Mouse (Mus musculus): ENCODE data around the gene D130040H23Rik. TPM values are rescaled to one million over a fixed set of nuclear protein-coding genes. Genes with fewer than 3 reads are reported as not detected.
"Not testable (repeated sequence)": the region's sequence is repeated elsewhere in the genome, so short reads cannot be mapped to it uniquely, and the experiment has no call there.

The D130040H23Rik gene
- polyA plus RNA-seq (2015; fragmentation: Nextera tagmentation; extraction: Ambion mirVana) = 8.8 and 8.9 TPM in 2 replicates

GRCm38 (mm10) chr8:69270386-69271202 is at the start of gene D130040H23Rik:
Gene D130040H23Rik (plus strand): TSS chr8:69271080.
- H3K27ac ChIP-seq (ENCODE audit: low read depth, low read length) = peak within 1 kb of the TSS; percentile 86
- peaks cover 6% of the 10 kb centered on the region; the same call in 1 of the 2 replicates for H3K4me1 ChIP-seq (ENCODE audit: control insufficient read depth, insufficient read depth, low read depth, low read length)
- H3K27me3 ChIP-seq (replicated peaks; ENCODE audit: control insufficient read depth, insufficient read depth, low read length) = no peaks in the 10 kb centered on the region
- H3K9me3 ChIP-seq (ENCODE audit: control insufficient read depth, low read length) = peaks cover 8% of the 10 kb centered on the region
- peaks cover 10% of the 10 kb centered on the region for H3K36me3 ChIP-seq (ENCODE audit: control insufficient read depth, insufficient read depth, low read length)
- peak within 1 kb of the TSS; percentile 52 for H3K4me2 ChIP-seq (ENCODE audit: low read length)
- peak within 1 kb of the TSS; percentile 79 for H3K9ac ChIP-seq (ENCODE audit: low read depth, low read length)
- 7% methylated on average over 12 of the region's 12 CpGs for WGBS
- peak; percentile 100 for ATAC-seq
- H3K4me3 ChIP-seq (ENCODE audit: low read length) = peak within 1 kb of the TSS; percentile 58

- Histone ChIP-seq H3K27ac (ENCODE audit: low read depth, low read length) (no peak overlapping the region), H3K4me1 (ENCODE audit: control insufficient read depth, insufficient read depth, low read depth, low read length) (no peaks in the 10 kb centered on the region), H3K36me3 (ENCODE audit: control insufficient read depth, insufficient read depth, low read length) (no peaks in the 10 kb centered on the region), H3K4me3 (ENCODE audit: low read length) (no peak overlapping the region), H3K9ac (ENCODE audit: low read depth, low read length) (no peak overlapping the region), H3K4me2 (ENCODE audit: low read length) (no peak overlapping the region), H3K9me3 (ENCODE audit: control insufficient read depth, low read length) (no peaks in the 10 kb centered on the region; the same call in 1 of the 2 replicates), H3K27me3 (replicated peaks; ENCODE audit: control insufficient read depth, insufficient read depth, low read length) (no peaks in the 10 kb centered on the region)
- WGBS = 86% methylated on average over 2 of the region's 2 CpGs
- ATAC-seq = no peak
These were observed 28.3 kb upstream of the D130040H23Rik start for GRCm38 (mm10) chr8:69242541-69242940.

- Histone ChIP-seq H3K27ac (ENCODE audit: low read depth, low read length) (no peak overlapping the region), H3K9me3 (ENCODE audit: control insufficient read depth, low read length) (no peaks in the 10 kb centered on the region), H3K36me3 (ENCODE audit: control insufficient read depth, insufficient read depth, low read length) (no peaks in the 10 kb centered on the region), H3K9ac (ENCODE audit: low read depth, low read length) (no peak overlapping the region), H3K4me3 (ENCODE audit: low read length) (no peak overlapping the region), H3K4me2 (ENCODE audit: low read length) (no peak overlapping the region), H3K27me3 (replicated peaks; ENCODE audit: control insufficient read depth, insufficient read depth, low read length) (no peaks in the 10 kb centered on the region), H3K4me1 (ENCODE audit: control insufficient read depth, insufficient read depth, low read depth, low read length) (peaks cover 6% of the 10 kb centered on the region; the same call in 1 of the 2 replicates)
- ATAC-seq = no peak
- WGBS = 56% methylated on average over 4 of the region's 4 CpGs
These were observed 2.4 kb upstream of the D130040H23Rik start for GRCm38 (mm10) chr8:69268525-69268924.

- Histone ChIP-seq H3K4me3 (ENCODE audit: low read length) (peak overlapping the region; percentile 58), H3K4me2 (ENCODE audit: low read length) (peak overlapping the region; percentile 52), H3K36me3 (ENCODE audit: control insufficient read depth, insufficient read depth, low read length) (peaks cover 13% of the 10 kb centered on the region), H3K27me3 (replicated peaks; ENCODE audit: control insufficient read depth, insufficient read depth, low read length) (no peaks in the 10 kb centered on the region), H3K9ac (ENCODE audit: low read depth, low read length) (peak overlapping the region; percentile 79), H3K9me3 (ENCODE audit: control insufficient read depth, low read length) (peaks cover 11% of the 10 kb centered on the region), H3K4me1 (ENCODE audit: control insufficient read depth, insufficient read depth, low read depth, low read length) (peaks cover 6% of the 10 kb centered on the region; the same call in 1 of the 2 replicates), H3K27ac (ENCODE audit: low read depth, low read length) (peak overlapping the region; percentile 86)
- peak; percentile 94 for ATAC-seq
- 13% methylated on average over 6 of the region's 6 CpGs for whole genome bisulfite sequencing
These were observed 299 bp downstream of the D130040H23Rik start for GRCm38 (mm10) chr8:69271203-69271554.

GRCm38 (mm10) chr8:69272435-69272834 is 1.6 kb downstream of the D130040H23Rik start:
- 90% methylated on average over 6 of the region's 6 CpGs for WGBS
- Histone ChIP-seq H3K36me3 (ENCODE audit: control insufficient read depth, insufficient read depth, low read length) (peaks cover 13% of the 10 kb centered on the region), H3K9ac (ENCODE audit: low read depth, low read length) (no peak overlapping the region), H3K27ac (ENCODE audit: low read depth, low read length) (no peak overlapping the region), H3K4me3 (ENCODE audit: low read length) (no peak overlapping the region), H3K4me1 (ENCODE audit: control insufficient read depth, insufficient read depth, low read depth, low read length) (peaks cover 6% of the 10 kb centered on the region; the same call in 1 of the 2 replicates), H3K9me3 (ENCODE audit: control insufficient read depth, low read length) (peaks cover 21% of the 10 kb centered on the region), H3K4me2 (ENCODE audit: low read length) (no peak overlapping the region), H3K27me3 (replicated peaks; ENCODE audit: control insufficient read depth, insufficient read depth, low read length) (no peaks in the 10 kb centered on the region)
- ATAC-seq = no peak

- WGBS = 84% methylated on average over 2 of the region's 2 CpGs
- Histone ChIP-seq H3K9ac (ENCODE audit: low read depth, low read length) (no peak overlapping the region), H3K36me3 (ENCODE audit: control insufficient read depth, insufficient read depth, low read length) (no peaks in the 10 kb centered on the region; the same call in 1 of the 2 replicates), H3K4me3 (ENCODE audit: low read length) (no peak overlapping the region), H3K27ac (ENCODE audit: low read depth, low read length) (no peak overlapping the region), H3K9me3 (ENCODE audit: control insufficient read depth, low read length) (0 out of 2 replicates have a peak, but pooled peaks cover 2% of the 10 kb centered on the region), H3K4me1 (ENCODE audit: control insufficient read depth, insufficient read depth, low read depth, low read length) (no peaks in the 10 kb centered on the region), H3K4me2 (ENCODE audit: low read length) (no peak overlapping the region), H3K27me3 (replicated peaks; ENCODE audit: control insufficient read depth, insufficient read depth, low read length) (no peaks in the 10 kb centered on the region)
- no peak for ATAC-seq
These were observed 53.9 kb downstream of the D130040H23Rik start for GRCm38 (mm10) chr8:69324771-69325170.

GRCm38 (mm10) chr8:69328301-69329288 is 57.7 kb downstream of the D130040H23Rik start:
- no peaks in the 10 kb centered on the region for H3K36me3 ChIP-seq (ENCODE audit: control insufficient read depth, insufficient read depth, low read length)
- H3K4me3 ChIP-seq (ENCODE audit: low read length) = peak overlapping the region; percentile 42
- H3K27me3 ChIP-seq (replicated peaks; ENCODE audit: control insufficient read depth, insufficient read depth, low read length) = no peaks in the 10 kb centered on the region
- no peaks in the 10 kb centered on the region for H3K4me1 ChIP-seq (ENCODE audit: control insufficient read depth, insufficient read depth, low read depth, low read length)
- peak overlapping the region; percentile 69 for H3K4me2 ChIP-seq (ENCODE audit: low read length)
- peak overlapping the region; percentile 68 for H3K9ac ChIP-seq (ENCODE audit: low read depth, low read length)
- H3K9me3 ChIP-seq (ENCODE audit: control insufficient read depth, low read length) = no peaks in the 10 kb centered on the region
- WGBS = 11% methylated on average over 24 of the region's 24 CpGs
- ATAC-seq = peak; percentile 95
- H3K27ac ChIP-seq (ENCODE audit: low read depth, low read length) = no peak overlapping the region

- not testable (repeated sequence) for H3K4me1 ChIP-seq (ENCODE audit: control insufficient read depth, insufficient read depth, low read depth, low read length); H3K36me3 ChIP-seq (ENCODE audit: control insufficient read depth, insufficient read depth, low read length)
- H3K9ac ChIP-seq (ENCODE audit: low read depth, low read length) = peak overlapping the region; percentile 68
These were observed 58.4 kb downstream of the D130040H23Rik start for GRCm38 (mm10) chr8:69329289-69329688.

More at GRCm38 (mm10) chr8:69329289-69329688, 58.4 kb downstream of the D130040H23Rik start:
- not testable (repeated sequence) for H3K27me3 ChIP-seq (replicated peaks; ENCODE audit: control insufficient read depth, insufficient read depth, low read length); H3K9me3 ChIP-seq (ENCODE audit: control insufficient read depth, low read length); ATAC-seq; H3K27ac ChIP-seq (ENCODE audit: low read depth, low read length)
- H3K4me2 ChIP-seq (ENCODE audit: low read length) = peak overlapping the region; percentile 69
- WGBS = 61% methylated on average over 6 of the region's 6 CpGs
- peak overlapping the region; percentile 42 for H3K4me3 ChIP-seq (ENCODE audit: low read length)
